In genomic region chr8:84707267-84707883, GRCm38 (mm10) we compare ENCODE assay signal across 8 mouse cellular contexts. TPM values are rescaled to one million over a fixed set of nuclear protein-coding genes. Genes with fewer than 3 reads are reported as not detected.
A peak's percentile ranks its signal among the peaks of the same experiment; 100 is the strongest.
DNase-seq lines count a peak whose midpoint lies in the region; ATAC-seq and TF ChIP-seq lines count a peak whose summit lies in the region.

No protein-coding gene starts in this region.

- H3K9ac ChIP-seq in heart, adult 2 months (ENCODE audit: low read depth, low read length) = peak overlapping the region; percentile 76
- no peak overlapping the region for H3K9ac ChIP-seq in heart, postnatal 0 days (replicated peaks; ENCODE audit: low read depth, low read length)
- H3K9ac ChIP-seq in liver, embryonic 13.5 days = peak overlapping the region; percentile 98

- H3K9me3 ChIP-seq in heart, postnatal 0 days (replicated peaks; ENCODE audit: control insufficient read depth, low read length) = no peaks in the 10 kb centered on the region
- no peaks in the 10 kb centered on the region for H3K9me3 ChIP-seq in liver, embryonic 13.5 days (replicated peaks)

- peaks cover 13% of the 10 kb centered on the region for H3K4me1 ChIP-seq in heart, adult 2 months (ENCODE audit: control insufficient read depth, insufficient read depth, low read length)
- H3K4me1 ChIP-seq in heart, postnatal 0 days (ENCODE audit: control insufficient read depth, insufficient read depth) = no peaks in the 10 kb centered on the region
- H3K4me1 ChIP-seq in liver, embryonic 13.5 days (replicated peaks) = peaks cover 77% of the 10 kb centered on the region

- H3K4me3 ChIP-seq in heart, adult 2 months = peak overlapping the region; percentile 45
- peak overlapping the region; percentile 30 for H3K4me3 ChIP-seq in heart, postnatal 0 days (ENCODE audit: low read depth, low read length)
- H3K4me3 ChIP-seq in liver, embryonic 13.5 days (replicated peaks) = peak overlapping the region; percentile 88

- 44% methylated on average over 22 of the region's 22 CpGs for WGBS in heart, adult 2 months
- 39% methylated on average over 22 of the region's 22 CpGs for WGBS in heart, postnatal 0 days
- 4% methylated on average over 22 of the region's 22 CpGs for WGBS in liver, embryonic 13.5 days (ENCODE audit: insufficient replicate concordance)

- H3K36me3 ChIP-seq in heart, adult 2 months (ENCODE audit: control insufficient read depth, insufficient read depth, low read length) = no peaks in the 10 kb centered on the region
- no peaks in the 10 kb centered on the region; the same call in 1 of the 2 replicates for H3K36me3 ChIP-seq in heart, postnatal 0 days (replicated peaks; ENCODE audit: control insufficient read depth, insufficient read depth, low read length)
- H3K36me3 ChIP-seq in liver, embryonic 13.5 days = peaks cover 21% of the 10 kb centered on the region

- H3K79me2 ChIP-seq in heart, adult 2 months (replicated peaks; ENCODE audit: control insufficient read depth, insufficient read depth, low read length) = no peaks in the 10 kb centered on the region

- TF ChIP-seq POLR2A in heart, adult 2 months (IDR thresholded peaks at IDR 0.05; ENCODE audit: insufficient read depth, low read depth, low read length) = no peak

- TF ChIP-seq CTCF in heart, adult 2 months (IDR thresholded peaks at IDR 0.05) = no peak
- no peak for TF ChIP-seq CTCF in heart, postnatal 0 days (IDR thresholded peaks at IDR 0.05; ENCODE audit: low read depth)

- no peaks in the 10 kb centered on the region for H3K27me3 ChIP-seq in heart, adult 2 months (ENCODE audit: control insufficient read depth, insufficient read depth, low read length)
- peaks cover 62% of the 10 kb centered on the region for H3K27me3 ChIP-seq in heart, postnatal 0 days (ENCODE audit: control insufficient read depth, insufficient read depth, low read length)
- H3K27me3 ChIP-seq in liver, embryonic 13.5 days = peaks cover 42% of the 10 kb centered on the region

- DNase-seq in heart, adult 2 months = peak; percentile 74 to 78
- no peak for DNase-seq in heart, postnatal 4 days
- no peak for DNase-seq in heart, postnatal 0 days (ENCODE audit: low spot score)
- DNase-seq in liver, embryonic 13.5 days = peak; percentile 81
- peak; percentile 58 for DNase-seq in yolk sac, embryonic 10.5 days (ENCODE audit: low spot score)
- DNase-seq in left cerebral cortex, postnatal 36 days (ENCODE audit: low spot score in 2 of 2) = no peak

- peak overlapping the region; percentile 59 for H3K4me2 ChIP-seq in heart, postnatal 0 days (ENCODE audit: low read depth, low read length)
- H3K4me2 ChIP-seq in liver, embryonic 13.5 days = peak overlapping the region; percentile 95

- peak overlapping the region; percentile 85 for H3K27ac ChIP-seq in heart, adult 2 months
- H3K27ac ChIP-seq in heart, postnatal 0 days (ENCODE audit: low read depth) = peak overlapping the region; percentile 76
- peak overlapping the region; percentile 98 for H3K27ac ChIP-seq in liver, embryonic 13.5 days

- no peak for TF ChIP-seq EP300 in heart, adult 2 months (IDR thresholded peaks at IDR 0.05; ENCODE audit: insufficient read depth, low read depth, low read length)
- no peak for TF ChIP-seq EP300 in heart, postnatal 0 days (IDR thresholded peaks at IDR 0.05; ENCODE audit: low read depth)

- peak; percentile 10; the same call in 1 of the 2 replicates for ATAC-seq in common myeloid progenitor, adult 5-6 weeks (replicated peaks; ENCODE audit: low read depth, poor library complexity, severe bottlenecking)
- ATAC-seq in heart, postnatal 0 days (ENCODE audit: insufficient read depth, low read depth) = no peak
- ATAC-seq in liver, embryonic 13.5 days (ENCODE audit: low read depth) = peak; percentile 33
- peak; percentile 10 for ATAC-seq in monocyte, adult 5-6 weeks (replicated peaks; ENCODE audit: insufficient number of reproducible peaks, low FRiP score, low TSS enrichment, poor library complexity, severe bottlenecking)

- intact Hi-C loops in heart, adult 2 months (cut with DNase I) = no loop called here
- intact Hi-C loops in left cerebral cortex, postnatal 36 days (cut with DNase I) = no loop called here

RNA-seq across cellular contexts. Expression of gene Lyl1, which starts 6.1 kb away (rescaled TPM):
- 1 to 10 TPM; 3.0 to 3.7 TPM for total RNA-seq in heart, adult 2 months (2021)
- polyA plus RNA-seq in heart, adult 2 months (2012; rRNA removed) = 4.0 and 7.7 TPM in 2 replicates
- total RNA-seq in heart, postnatal 4 days (2021) = 10 to 100 TPM in 1 of 2 experiments, 1 to 10 TPM in 1; 9.6 to 10.6 TPM
- total RNA-seq in common myeloid progenitor, adult 5-6 weeks (2017) = 38.8 and 47.8 TPM in 2 replicates
- 4.4 and 4.8 TPM in 2 replicates for total RNA-seq in heart, postnatal 0 days (2014; rRNA removed; ENCODE audit: low replicate concordance)
- polyA plus RNA-seq in heart, postnatal 0 days (2015; fragmentation: Nextera tagmentation; extraction: Ambion mirVana) = 8.7 and 9.8 TPM in 2 replicates
- 61.2 and 61.3 TPM in 2 replicates for polyA plus RNA-seq in liver, embryonic 13.5 days (2015; fragmentation: Nextera tagmentation; extraction: Ambion mirVana)
- total RNA-seq in monocyte, adult 5-6 weeks (2017) = 41.7 to 46.2 TPM (median 45.0 TPM) in 3 replicates
- total RNA-seq in left cerebral cortex, postnatal 36 days (2021) = 1 to 10 TPM; 2.4 to 3.4 TPM

RNA-seq across cellular contexts. Expression of gene G430095P16Rik, which starts 15.4 kb away (rescaled TPM):
- total RNA-seq in heart, adult 2 months (2021) = under 1 TPM in 1 of 2 experiments, not detected in 1; 0.55 TPM
- 0.70 TPM in 1 of 2 replicates, not detected in the other for polyA plus RNA-seq in heart, adult 2 months (2012; rRNA removed)
- total RNA-seq in heart, postnatal 4 days (2021) = 1 to 10 TPM; 1.1 to 1.3 TPM
- total RNA-seq in common myeloid progenitor, adult 5-6 weeks (2017) = 13.2 and 22.4 TPM in 2 replicates
- 1.0 TPM in 1 of 2 replicates, not detected in the other for total RNA-seq in heart, postnatal 0 days (2014; rRNA removed; ENCODE audit: low replicate concordance)
- polyA plus RNA-seq in heart, postnatal 0 days (2015; fragmentation: Nextera tagmentation; extraction: Ambion mirVana) = 3.0 and 3.1 TPM in 2 replicates
- 9.6 and 10.0 TPM in 2 replicates for polyA plus RNA-seq in liver, embryonic 13.5 days (2015; fragmentation: Nextera tagmentation; extraction: Ambion mirVana)
- total RNA-seq in monocyte, adult 5-6 weeks (2017) = 6.4 to 8.9 TPM (median 8.2 TPM) in 3 replicates
- not detected for total RNA-seq in left cerebral cortex, postnatal 36 days (2021)

RNA-seq across cellular contexts. Expression of gene Nacc1, which starts 19.7 kb away (rescaled TPM):
- total RNA-seq in heart, adult 2 months (2021) = 10 to 100 TPM; 30.5 to 31.0 TPM
- 45.3 and 50.5 TPM in 2 replicates for polyA plus RNA-seq in heart, adult 2 months (2012; rRNA removed)
- 10 to 100 TPM; 65.0 to 68.7 TPM for total RNA-seq in heart, postnatal 4 days (2021)
- 46.5 and 55.3 TPM in 2 replicates for total RNA-seq in common myeloid progenitor, adult 5-6 weeks (2017)
- 68.0 and 83.6 TPM in 2 replicates for total RNA-seq in heart, postnatal 0 days (2014; rRNA removed; ENCODE audit: low replicate concordance)
- 6.2 and 6.9 TPM in 2 replicates for polyA plus RNA-seq in heart, postnatal 0 days (2015; fragmentation: Nextera tagmentation; extraction: Ambion mirVana)
- 6.9 and 7.6 TPM in 2 replicates for polyA plus RNA-seq in liver, embryonic 13.5 days (2015; fragmentation: Nextera tagmentation; extraction: Ambion mirVana)
- 29.0 to 50.5 TPM (median 36.3 TPM) in 3 replicates for total RNA-seq in monocyte, adult 5-6 weeks (2017)
- total RNA-seq in left cerebral cortex, postnatal 36 days (2021) = 10 to 100 TPM; 94.2 to 99.7 TPM

RNA-seq across cellular contexts. Expression of gene Trmt1, which starts 21.3 kb away (rescaled TPM):
- total RNA-seq in heart, adult 2 months (2021) = 10 to 100 TPM; 32.0 to 37.4 TPM
- 39.9 and 50.8 TPM in 2 replicates for polyA plus RNA-seq in heart, adult 2 months (2012; rRNA removed)
- total RNA-seq in heart, postnatal 4 days (2021) = 10 to 100 TPM; 47.4 to 48.8 TPM
- 85.0 and 102 TPM in 2 replicates for total RNA-seq in common myeloid progenitor, adult 5-6 weeks (2017)
- 98.3 and 116 TPM in 2 replicates for total RNA-seq in heart, postnatal 0 days (2014; rRNA removed; ENCODE audit: low replicate concordance)
- polyA plus RNA-seq in heart, postnatal 0 days (2015; fragmentation: Nextera tagmentation; extraction: Ambion mirVana) = 28.4 and 29.5 TPM in 2 replicates
- 45.9 and 46.8 TPM in 2 replicates for polyA plus RNA-seq in liver, embryonic 13.5 days (2015; fragmentation: Nextera tagmentation; extraction: Ambion mirVana)
- 40.1 to 46.6 TPM (median 44.7 TPM) in 3 replicates for total RNA-seq in monocyte, adult 5-6 weeks (2017)
- 100 to 1,000 TPM in 1 of 2 experiments, 10 to 100 TPM in 1; 84.5 to 124 TPM for total RNA-seq in left cerebral cortex, postnatal 36 days (2021)

RNA-seq across cellular contexts. Expression of gene Ier2, which starts 44.7 kb away (rescaled TPM):
- 10 to 100 TPM; 11.8 to 13.0 TPM for total RNA-seq in heart, adult 2 months (2021)
- 6.8 and 8.1 TPM in 2 replicates for polyA plus RNA-seq in heart, adult 2 months (2012; rRNA removed)
- total RNA-seq in heart, postnatal 4 days (2021) = 10 to 100 TPM; 33.3 to 35.5 TPM
- 73.6 and 80.7 TPM in 2 replicates for total RNA-seq in common myeloid progenitor, adult 5-6 weeks (2017)
- 17.0 and 23.2 TPM in 2 replicates for total RNA-seq in heart, postnatal 0 days (2014; rRNA removed; ENCODE audit: low replicate concordance)
- polyA plus RNA-seq in heart, postnatal 0 days (2015; fragmentation: Nextera tagmentation; extraction: Ambion mirVana) = 33.3 and 38.3 TPM in 2 replicates
- polyA plus RNA-seq in liver, embryonic 13.5 days (2015; fragmentation: Nextera tagmentation; extraction: Ambion mirVana) = 20.5 and 24.1 TPM in 2 replicates
- total RNA-seq in monocyte, adult 5-6 weeks (2017) = 92.1 to 198 TPM (median 119 TPM) in 3 replicates
- 10 to 100 TPM in 1 of 2 experiments, 1 to 10 TPM in 1; 5.6 to 27.6 TPM for total RNA-seq in left cerebral cortex, postnatal 36 days (2021)

Comparison
In these comparisons a context has a peak if more than half of its experiments do, and no peak if none do; other contexts are left out.
1. DNase-seq: peak in heart, adult 2 months (2 of 2), liver, embryonic 13.5 days (single experiment) and yolk sac, embryonic 10.5 days (single experiment); none in heart, postnatal 4 days (single experiment), heart, postnatal 0 days (single experiment) and left cerebral cortex, postnatal 36 days (0 of 2).
2. H3K4me3 ChIP-seq: peak in every context shown above with its lines; median percentile 88 in liver, embryonic 13.5 days; 45 in heart, adult 2 months; 30 in heart, postnatal 0 days.
3. Peak in every context shown above with its lines, with median percentiles within 50 percentile points of each other: H3K27ac ChIP-seq.